Mouse (Mus musculus) WW6 (cell line): Measurements from ENCODE around the gene Afg1l.

Experiments used
- DNase-seq: peaks from one replicate; pipeline ENCODE4 v3.0.0-alpha.2; 2013; ENCODE audit warnings: low read depth, low spot score

The Afg1l gene

GRCm38 (mm10) chr10:42270277-42271083 is 207.9 kb downstream of the Afg1l start:
- DNase-seq, result no peak

DNA sequence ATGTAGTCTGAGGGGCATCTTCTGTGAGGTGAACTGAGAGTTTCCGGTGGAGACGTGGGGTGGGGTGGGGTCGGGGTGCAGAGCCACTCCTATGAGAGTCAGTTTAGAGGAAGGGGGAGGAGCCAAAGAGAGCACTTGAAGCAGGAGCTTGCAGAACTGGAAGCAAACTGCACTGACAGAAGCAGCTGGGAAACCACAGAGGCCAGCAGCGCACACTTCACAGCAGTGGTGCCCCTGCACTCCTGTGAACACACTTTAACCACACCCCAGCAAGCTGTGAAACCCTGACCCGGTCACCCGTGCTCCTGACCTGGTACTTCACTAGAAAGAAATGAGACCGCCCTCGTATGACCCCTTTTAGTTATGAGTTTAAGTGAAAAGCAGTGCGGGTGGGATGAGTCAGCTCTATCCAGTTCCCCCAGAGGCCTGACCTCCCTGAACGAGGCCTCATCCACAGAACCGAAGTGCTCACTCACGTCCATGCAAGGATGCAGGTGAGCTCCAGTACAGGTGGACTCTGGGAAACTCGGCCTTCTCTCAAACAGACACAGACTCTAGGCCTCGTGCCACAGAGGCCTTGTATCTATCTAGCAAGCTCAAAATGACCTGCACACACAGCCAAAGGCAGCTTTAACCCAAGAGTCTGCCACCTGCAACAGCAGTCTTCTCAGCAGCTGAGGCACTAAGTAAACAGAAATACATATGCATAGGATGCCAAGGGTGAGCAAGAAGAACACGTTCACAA is 208.9 kb downstream of the Afg1l start:
- no peak for DNase-seq

GRCm38 (mm10) chr10:42267811-42268545 is 210.4 kb downstream of the Afg1l start:
- DNase-seq, result no peak

- no peak for DNase-seq
These were observed 213.2 kb downstream of the Afg1l start for GRCm38 (mm10) chr10:42265021-42265689.

DNA sequence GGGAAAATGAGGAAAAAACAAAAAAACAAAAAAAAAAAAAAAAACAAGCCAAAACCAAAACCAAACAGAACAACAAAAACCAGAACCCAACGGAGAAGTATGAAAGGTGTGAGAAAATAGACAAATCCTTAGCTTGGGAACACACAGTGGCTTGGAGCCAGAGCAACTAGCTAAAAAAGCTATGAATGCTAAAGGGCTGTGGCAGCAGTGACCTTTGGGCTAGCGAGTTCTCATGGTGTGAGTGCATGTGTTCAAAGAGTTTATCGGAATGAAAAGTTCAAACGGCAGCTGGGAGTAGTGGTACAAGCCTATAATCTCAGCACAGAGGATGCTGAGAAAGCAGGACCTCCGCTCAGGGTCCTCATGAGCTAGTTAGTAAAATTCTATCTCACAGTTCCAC is 214.2 kb downstream of the Afg1l start:
- no peak for DNase-seq

- no peak for DNase-seq
These were observed 214.7 kb downstream of the Afg1l start for GRCm38 (mm10) chr10:42263701-42264100.
